Mouse (Mus musculus): ENCODE results near the gene Vezf1. TPM values are rescaled to one million over a fixed set of nuclear protein-coding genes. Genes with fewer than 3 reads are reported as not detected.

Gene Vezf1
- total RNA-seq, 2 experiments from 2014 or later, result 27.8 to 28.3 TPM

DNA sequence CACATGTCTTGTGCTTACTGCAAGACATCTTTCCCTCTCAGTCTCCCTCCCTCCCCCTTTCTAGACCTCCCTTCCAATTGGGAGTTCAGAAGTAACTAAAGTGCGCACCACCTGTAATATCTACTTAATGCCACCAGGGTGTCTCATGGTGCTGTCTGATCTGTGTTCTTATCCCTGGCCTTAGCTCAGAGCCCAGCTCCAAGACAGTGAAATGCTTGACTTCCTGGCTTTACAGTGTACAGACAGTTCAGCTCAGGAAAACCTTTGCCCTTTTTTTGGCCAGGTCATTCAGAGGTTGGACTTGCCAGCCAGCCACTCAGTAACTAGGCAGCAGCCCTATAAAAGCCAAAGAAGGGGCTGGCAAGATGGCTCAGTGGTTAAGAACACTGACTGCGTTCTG lies 8.9 kb upstream of the Vezf1 start:
- peak; percentile 74 for TF ChIP-seq CTCF (IDR thresholded peaks at IDR 0.05)
- no peak overlapping the region for H3K4me3 ChIP-seq
- H3K27ac ChIP-seq, result no peak overlapping the region
- peak in 1 of 2 experiments; percentile 29 for DNase-seq (ENCODE audit: extremely low spot score in 1 of 2, low spot score in 2 of 2)
- intact Hi-C loops (cut with DNase I), result loop anchor here (2.0 kb wide), 1 partner anchor 138 kb away; no protein-coding TSS in a partner anchor

GRCm38 (mm10) chr11:88061892-88062625 lies 6.0 kb upstream of the Vezf1 start:
- DNase-seq (ENCODE audit: extremely low spot score in 1 of 2, low spot score in 2 of 2), result no peak
- Histone ChIP-seq H3K4me3 (no peak overlapping the region), H3K27ac (no peak overlapping the region)
- intact Hi-C loops (cut with DNase I), result loop anchor here (10.0 kb wide), 1 partner anchor 763 kb away; no protein-coding TSS in a partner anchor
- TF ChIP-seq CTCF (IDR thresholded peaks at IDR 0.05), result peak; percentile 47

DNA sequence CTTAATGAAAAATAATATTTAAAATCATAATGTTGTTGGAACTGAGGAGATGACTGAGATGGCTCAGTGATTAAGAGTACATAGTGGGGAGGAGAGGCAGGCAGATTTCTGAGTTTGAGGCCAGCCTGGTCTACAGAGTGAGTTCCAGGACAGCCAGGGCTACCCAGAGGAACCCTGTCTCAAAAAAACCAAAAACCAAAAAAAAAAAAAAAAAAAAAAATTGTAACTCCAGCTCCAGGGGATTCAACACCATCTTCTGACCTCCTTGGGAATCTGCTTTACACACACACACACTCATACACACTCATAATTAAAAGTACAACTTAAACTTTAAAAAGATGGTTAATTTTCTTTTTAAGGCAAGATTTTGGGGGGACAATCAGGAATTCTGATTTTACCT lies 2.3 kb upstream of the Vezf1 start:
- H3K27ac ChIP-seq, result no peak overlapping the region
- TF ChIP-seq CTCF (IDR thresholded peaks at IDR 0.05), result no peak
- intact Hi-C loops (cut with DNase I), result loop anchor here (10.0 kb wide), 1 partner anchor 759 kb away; no protein-coding TSS in a partner anchor
- DNase-seq (ENCODE audit: extremely low spot score in 1 of 2, low spot score in 2 of 2), result no peak
- no peak overlapping the region for H3K4me3 ChIP-seq

DNA sequence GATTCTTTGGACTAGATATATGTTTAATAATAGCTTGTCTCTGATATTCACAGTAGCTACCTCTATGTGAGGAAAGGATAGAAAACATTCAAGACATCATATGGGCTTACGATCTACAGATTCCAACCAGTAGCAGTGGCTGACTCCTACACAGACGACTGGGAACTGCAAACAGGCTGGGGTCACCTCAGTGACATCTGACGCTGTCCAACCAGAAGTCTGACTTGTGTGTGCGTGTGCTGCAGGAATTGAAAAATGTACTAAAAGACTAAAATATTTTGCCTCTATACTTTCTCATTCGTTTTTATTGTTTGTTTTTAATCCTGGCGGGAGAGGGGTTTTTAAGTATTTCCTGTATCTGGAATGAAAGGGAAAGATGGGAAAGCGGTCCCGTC lies 891 bp upstream of the Vezf1 start:
- peak overlapping the region; percentile 98 for H3K27ac ChIP-seq
- no peak for DNase-seq (ENCODE audit: extremely low spot score in 1 of 2, low spot score in 2 of 2)
- intact Hi-C loops (cut with DNase I), result loop anchor here (10.0 kb wide), 1 partner anchor 758 kb away; no protein-coding TSS in a partner anchor
- peak overlapping the region; percentile 91 for H3K4me3 ChIP-seq
- TF ChIP-seq CTCF (IDR thresholded peaks at IDR 0.05), result no peak

- intact Hi-C loops (cut with DNase I), result loop anchor here (1.0 to 10.0 kb wide), 4 partner anchors 20 to 756 kb away; partner anchors contain the start of gene Cuedc1
- TF ChIP-seq CTCF (IDR thresholded peaks at IDR 0.05), result no peak
- Histone ChIP-seq H3K27ac (peak overlapping the region; percentile 90), H3K4me3 (peak overlapping the region; percentile 91)
- peak; percentile 43 to 48 for DNase-seq (ENCODE audit: extremely low spot score in 1 of 2, low spot score in 2 of 2)
Observed at GRCm38 (mm10) chr11:88068411-88069245, 549 bp downstream of the Vezf1 start.

DNA sequence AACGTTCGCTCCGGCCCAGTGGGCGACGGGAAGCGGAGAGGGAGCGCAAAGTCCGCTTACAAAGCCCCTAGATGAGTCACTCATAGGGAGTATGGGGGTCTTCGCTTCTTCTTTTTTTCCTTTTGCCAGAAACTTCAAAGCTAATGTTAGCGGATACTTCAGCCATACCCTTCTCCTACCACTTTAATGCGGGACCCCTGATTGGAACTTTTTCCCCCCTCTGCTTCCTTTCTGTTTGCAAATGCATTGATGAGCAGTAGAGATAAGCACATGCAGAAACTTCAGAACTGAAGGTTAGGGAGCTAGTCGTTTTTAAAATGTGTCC lies 1.1 kb downstream of the Vezf1 start:
- Histone ChIP-seq H3K4me3 (peak overlapping the region; percentile 91), H3K27ac (peak overlapping the region; percentile 90)
- no peak for DNase-seq (ENCODE audit: extremely low spot score in 1 of 2, low spot score in 2 of 2)
- no peak for TF ChIP-seq CTCF (IDR thresholded peaks at IDR 0.05)
- intact Hi-C loops (cut with DNase I), result loop anchor here (2.0 to 10.0 kb wide), 2 partner anchors 20 to 756 kb away; no protein-coding TSS in a partner anchor

DNA sequence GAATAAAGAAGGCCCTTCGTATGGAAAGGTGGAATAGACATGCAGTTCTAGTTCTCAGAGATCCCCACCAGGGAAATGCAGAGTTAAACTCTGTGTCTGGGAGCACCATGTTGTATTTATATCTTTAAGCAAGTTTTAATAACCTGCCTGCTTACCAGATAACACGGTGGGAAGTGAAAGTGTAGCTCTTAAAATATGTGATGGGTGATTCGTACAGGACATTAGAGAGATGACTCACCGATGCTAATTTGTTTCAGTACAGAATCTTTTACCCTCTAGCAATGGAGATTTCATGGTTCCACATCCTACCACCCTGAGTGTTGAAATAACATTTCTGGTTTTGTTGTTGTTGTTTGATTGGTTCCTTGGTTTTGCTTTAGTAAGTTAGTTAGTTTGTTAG lies 2.3 kb downstream of the Vezf1 start:
- Histone ChIP-seq H3K4me3 (no peak overlapping the region), H3K27ac (no peak overlapping the region)
- intact Hi-C loops (cut with DNase I), result no loop called here
- TF ChIP-seq CTCF (IDR thresholded peaks at IDR 0.05), result no peak
- DNase-seq (ENCODE audit: extremely low spot score in 1 of 2, low spot score in 2 of 2), result no peak

GRCm38 (mm10) chr11:88071113-88071512 lies 3.0 kb downstream of the Vezf1 start:
- no peak for DNase-seq (ENCODE audit: extremely low spot score in 1 of 2, low spot score in 2 of 2)
- intact Hi-C loops (cut with DNase I), result no loop called here
- Histone ChIP-seq H3K4me3 (no peak overlapping the region), H3K27ac (no peak overlapping the region)
- TF ChIP-seq CTCF (IDR thresholded peaks at IDR 0.05), result no peak

GRCm38 (mm10) chr11:88073343-88073875 lies 5.3 kb downstream of the Vezf1 start:
- no peak for DNase-seq (ENCODE audit: extremely low spot score in 1 of 2, low spot score in 2 of 2)
- H3K4me3 ChIP-seq, result no peak overlapping the region
- no peak for TF ChIP-seq CTCF (IDR thresholded peaks at IDR 0.05)
- intact Hi-C loops (cut with DNase I), result no loop called here
- no peak overlapping the region for H3K27ac ChIP-seq

DNA sequence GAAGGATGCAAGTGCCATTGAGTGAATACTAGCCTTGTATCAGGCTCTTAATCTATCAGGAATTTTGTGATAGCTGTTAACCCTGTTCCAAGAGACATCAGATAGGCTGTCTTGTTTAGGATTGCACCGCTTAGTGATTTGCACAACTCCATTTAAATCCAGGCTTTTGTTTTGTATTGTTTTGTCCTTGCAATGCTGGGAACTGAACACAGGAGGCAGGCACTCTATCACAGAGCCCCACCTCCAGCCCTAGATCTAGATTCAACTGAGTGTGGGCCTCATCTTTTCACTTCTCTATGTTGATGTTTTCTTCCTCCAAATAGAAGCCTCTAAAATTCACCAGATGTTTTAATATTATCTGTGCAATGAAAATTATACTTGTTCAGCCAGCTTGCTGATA lies 7.6 kb downstream of the Vezf1 start:
- Histone ChIP-seq H3K4me3 (no peak overlapping the region), H3K27ac (no peak overlapping the region)
- TF ChIP-seq CTCF (IDR thresholded peaks at IDR 0.05), result peak; percentile 21
- DNase-seq (ENCODE audit: extremely low spot score in 1 of 2, low spot score in 2 of 2), result no peak
- intact Hi-C loops (cut with DNase I), result no loop called here

- intact Hi-C loops (cut with DNase I), result no loop called here
- Histone ChIP-seq H3K4me3 (no peak overlapping the region), H3K27ac (no peak overlapping the region)
- TF ChIP-seq CTCF (IDR thresholded peaks at IDR 0.05), result no peak
- no peak for DNase-seq (ENCODE audit: extremely low spot score in 1 of 2, low spot score in 2 of 2)
Observed at GRCm38 (mm10) chr11:88076394-88076793, 8.3 kb downstream of the Vezf1 start.

DNA sequence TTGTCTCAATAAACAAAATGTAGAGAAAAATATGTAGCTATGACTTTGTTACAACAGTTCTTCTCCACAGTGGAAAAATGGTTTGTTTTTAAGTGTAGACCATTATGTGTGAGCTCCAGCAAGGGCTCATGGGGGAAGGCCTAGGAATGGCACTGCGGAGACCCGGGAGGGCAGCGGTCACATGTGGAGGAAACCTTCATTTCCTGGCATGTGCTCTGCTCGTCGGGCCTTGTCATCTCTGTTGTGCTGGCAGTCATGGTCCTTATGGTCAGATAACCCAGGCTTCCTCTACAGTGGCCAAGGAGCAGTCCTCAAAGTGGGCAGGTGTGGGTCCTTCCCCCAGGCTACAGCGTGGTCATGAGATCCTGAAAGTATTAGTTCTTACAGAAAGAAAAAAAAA lies 15.6 kb downstream of the Vezf1 start:
- intact Hi-C loops (cut with DNase I), result no loop called here
- no peak for DNase-seq (ENCODE audit: extremely low spot score in 1 of 2, low spot score in 2 of 2)
- Histone ChIP-seq H3K27ac (no peak overlapping the region), H3K4me3 (no peak overlapping the region)
- no peak for TF ChIP-seq CTCF (IDR thresholded peaks at IDR 0.05)
